Mouse (Mus musculus) bone marrow macrophage, adult 2 months (primary cell): ENCODE results near the gene Tomm40l.

Experiments used
- CTCF ChIP-seq: IDR thresholded peaks from 2 replicates; pipeline ENCODE4 v1.5.1; 2012; ENCODE audit warnings: low read depth, mild to moderate bottlenecking, low read length, moderate library complexity
- POLR2A ChIP-seq: IDR thresholded peaks from 2 replicates; pipeline ENCODE4 v1.6.1; 2012; ENCODE audit warnings: mild to moderate bottlenecking, low read depth, low read length, borderline replicate concordance

DNA sequence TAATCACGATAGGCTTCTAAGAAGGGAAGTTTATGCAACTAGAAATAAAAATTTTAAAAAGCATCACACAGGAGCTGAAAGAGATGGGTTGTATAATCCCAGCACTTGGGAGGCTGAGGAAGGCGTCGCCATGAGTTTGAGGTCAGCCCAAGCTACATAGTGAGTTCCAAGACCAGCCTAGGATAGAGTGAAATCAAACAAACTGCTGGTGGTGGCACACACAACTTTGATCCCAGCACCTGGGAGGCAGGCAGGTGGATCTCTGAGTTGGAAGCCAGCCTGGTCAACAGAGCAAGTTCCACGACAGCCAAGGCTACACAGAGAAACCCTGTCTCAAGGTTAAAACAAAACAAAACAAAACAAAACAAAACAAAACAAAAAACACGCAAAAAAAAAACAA lies 10.0 kb upstream of the Tomm40l start:
- TF ChIP-seq POLR2A (no peak), CTCF (no peak)
